Mouse (Mus musculus) ES-E14 (cell line): ENCODE measurements around the gene Sumf1. TPM values are rescaled to one million over a fixed set of nuclear protein-coding genes. Genes with fewer than 3 reads are reported as not detected.

Experiments
- DNase-seq: peaks from one replicate; pipeline ENCODE4 v3.0.0-alpha.2; 2013; ENCODE audit warnings: low read depth, low spot score
- H3K27ac ChIP-seq: 2 replicates; pipeline ENCODE4 v1.5.1; 2012; ENCODE audit warnings: low read depth, mild to moderate bottlenecking, low read length, moderate library complexity, mixed read lengths; ENCODE audit not compliant: poor library complexity, insufficient read depth, severe bottlenecking
- H3K36me3 ChIP-seq: 2 replicates; pipeline ENCODE4 v1.6.1; 2012; ENCODE audit warnings: mild to moderate bottlenecking, low read length, moderate library complexity, mixed read lengths; ENCODE audit not compliant: control insufficient read depth, poor library complexity, insufficient read depth, severe bottlenecking
- H3K4me1 ChIP-seq, 2 experiments: fragments of 150-350 bp in 1 of 2; sonication (generic) in 1 of 2; 2 replicates each; pipeline ENCODE4 v1.6.1; 2012; ENCODE audit warnings: low read length in 2 of 2, mild to moderate bottlenecking in 1 of 2, mixed read lengths in 1 of 2; ENCODE audit not compliant: control insufficient read depth in 2 of 2, insufficient read depth in 2 of 2, poor library complexity in 1 of 2
- H3K4me3 ChIP-seq, 2 experiments: fragments of 150-350 bp in 1 of 2; sonication (generic) in 1 of 2; 2 replicates each; pipeline ENCODE4 v1.5.1; 2012; ENCODE audit warnings: low read length in 2 of 2, low read depth in 1 of 2, mild to moderate bottlenecking in 1 of 2, mixed read lengths in 1 of 2; ENCODE audit not compliant: insufficient read depth in 1 of 2, poor library complexity in 1 of 2, severe bottlenecking in 1 of 2
- H3K9ac ChIP-seq: 2 replicates; pipeline ENCODE4 v1.6.1; 2012; ENCODE audit warnings: low read depth, mild to moderate bottlenecking, low read length, mixed read lengths; ENCODE audit not compliant: poor library complexity, insufficient read depth, severe bottlenecking
- H3K9me3 ChIP-seq: fragments of 150-350 bp; sonication (generic); 2 replicates; pipeline ENCODE4 v1.6.1; 2012; ENCODE audit warnings: low read depth, mild to moderate bottlenecking, low read length; ENCODE audit not compliant: control insufficient read depth, insufficient read depth
- CHD2 ChIP-seq: IDR thresholded peaks from 2 replicates; pipeline ENCODE4 v1.6.1; 2014; ENCODE audit warnings: mild to moderate bottlenecking, low read depth, low read length, inconsistent platforms
- HCFC1 ChIP-seq: IDR thresholded peaks from 2 replicates; pipeline ENCODE4 v1.6.1; 2012; ENCODE audit warnings: low read length, inconsistent platforms, borderline replicate concordance; ENCODE audit not compliant: insufficient read depth
- MAFK ChIP-seq: IDR thresholded peaks from 2 replicates; pipeline ENCODE4 v1.6.1; 2014; ENCODE audit warnings: mild to moderate bottlenecking, low read depth, low read length, inconsistent platforms; ENCODE audit not compliant: insufficient read depth
- ZC3H11A ChIP-seq: IDR thresholded peaks from 2 replicates; pipeline ENCODE4 v1.6.1; 2012; ENCODE audit warnings: low read depth, mild to moderate bottlenecking, inconsistent platforms, low read length, borderline replicate concordance
- ZNF384 ChIP-seq: IDR thresholded peaks from 2 replicates; pipeline ENCODE4 v1.6.1; 2012; ENCODE audit warnings: low read depth, low read length, inconsistent platforms
- in situ Hi-C, 2 experiments: fragments of 600-800 bp; cut with MboI; formaldehyde crosslinking; loops; one replicate each; pipeline ENCODE4 v1.15.1; 2025; ENCODE audit warnings: low sequenced_read_pairs in 2 of 2, inconsistent platforms in 1 of 2; ENCODE audit not compliant: unreplicated experiment in 2 of 2
- total RNA-seq: library from RNA; depleted of rRNA; stranded (reverse); fragments of 300-350 nt; gene quantifications from 2 replicates; pipeline ENCODE4 v1.2.3, GENCODE M21; 2012; rRNA removed

Gene Sumf1
- total RNA-seq, 1 experiment = 26.5 TPM

DNA sequence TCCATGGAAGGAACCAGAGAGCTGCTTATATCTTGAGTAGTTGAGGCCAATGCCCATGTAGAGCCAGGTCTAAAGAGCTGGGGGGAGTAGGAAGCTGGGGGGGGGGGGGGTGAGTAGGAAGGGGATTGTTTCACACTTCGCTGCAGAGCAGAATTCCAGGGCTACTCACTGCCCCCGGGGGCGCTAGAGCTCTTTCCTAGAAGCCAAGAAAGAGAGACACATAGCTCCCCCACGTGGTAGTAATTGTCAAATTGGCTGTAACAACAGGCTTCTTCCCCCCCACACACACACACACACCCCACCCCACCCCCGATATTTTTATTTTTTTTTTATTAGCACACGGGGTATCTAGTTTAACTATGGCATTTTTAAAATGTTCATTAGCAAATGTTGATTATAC lies 119.8 kb downstream of the Sumf1 start:
- Histone ChIP-seq H3K36me3 (no peaks in the 10 kb centered on the region), H3K9ac (peak overlapping the region; percentile 76), H3K4me1 (0 out of 4 replicates have a peak, but pooled peaks cover 0 to 2% of the 10 kb centered on the region in 2 experiments), H3K4me3 (peak overlapping the region; percentile 77 to 96), H3K9me3 (no peaks in the 10 kb centered on the region), H3K27ac (peak overlapping the region; percentile 63; the same call in 1 of the 2 replicates)
- peak; percentile 62 for DNase-seq
- TF ChIP-seq MAFK = no peak
- TF ChIP-seq ZC3H11A = peak; percentile 46; the same call in 1 of the 2 replicates
- TF ChIP-seq HCFC1 = no peak
- in situ Hi-C loops = loop anchor here in 1 of 2 experiments (25.0 kb wide), 1 partner anchor 1278 kb away; no protein-coding TSS in a partner anchor

DNA sequence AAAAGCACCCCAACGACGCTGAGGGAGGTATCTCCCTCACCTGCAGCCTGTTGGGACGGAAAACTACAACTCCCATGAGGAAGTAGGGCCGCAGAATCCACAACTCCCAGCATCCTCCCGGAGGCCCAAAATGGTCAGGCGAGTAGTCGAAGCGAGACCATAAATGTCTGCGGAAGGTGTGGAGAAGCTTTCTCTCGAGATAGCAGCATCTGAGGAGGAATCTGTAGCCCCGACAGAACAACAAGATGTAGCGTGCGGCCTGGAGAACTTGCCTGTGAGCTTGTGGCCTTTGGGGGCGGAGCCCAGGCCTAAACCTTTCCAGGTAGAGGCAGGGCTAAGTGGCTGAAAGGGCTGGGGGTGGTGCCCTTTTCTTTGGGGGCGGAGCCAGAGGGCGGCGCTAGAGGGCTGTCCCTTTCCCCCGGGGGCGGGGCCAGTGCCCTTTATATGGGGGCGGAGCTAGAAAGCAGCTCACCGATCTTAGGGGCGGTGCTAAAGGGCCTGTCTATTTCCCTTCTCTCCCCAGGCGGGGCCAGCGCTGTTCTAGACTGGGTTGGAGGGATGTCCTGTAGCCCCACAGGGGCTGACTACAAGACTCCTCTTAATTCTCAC lies 120.4 kb downstream of the Sumf1 start, which contains the start of gene Setmar:
TSS of gene Setmar (plus strand) at position 128 of the 609 bp plus-strand sequence.
- TF ChIP-seq ZNF384 = no peak
- TF ChIP-seq HCFC1 = peak; percentile 95
- H3K27ac ChIP-seq = peak within 1 kb of the TSS; percentile 88
- H3K4me1 ChIP-seq = no peaks in the 10 kb centered on the region
- no peaks in the 10 kb centered on the region for H3K36me3 ChIP-seq
- in situ Hi-C loops = loop anchor here in 1 of 2 experiments (25.0 kb wide), 1 partner anchor 1278 kb away; no protein-coding TSS in a partner anchor
- H3K4me3 ChIP-seq = peak within 1 kb of the TSS; percentile 89 to 96
- H3K9ac ChIP-seq = peak within 1 kb of the TSS; percentile 86
- DNase-seq = peak; percentile 88
- H3K9me3 ChIP-seq = no peaks in the 10 kb centered on the region

GRCm38 (mm10) chr6:108061121-108061520 lies 124.3 kb downstream of the Sumf1 start:
- in situ Hi-C loops = loop anchor here in 1 of 2 experiments (25.0 kb wide), 1 partner anchor 1274 kb away; no protein-coding TSS in a partner anchor
- H3K9me3 ChIP-seq = no peaks in the 10 kb centered on the region
- no peak for DNase-seq
- no peak for TF ChIP-seq CHD2
- TF ChIP-seq ZC3H11A = no peak
- TF ChIP-seq HCFC1 = no peak
- TF ChIP-seq ZNF384 = no peak
- TF ChIP-seq MAFK = no peak
- H3K9ac ChIP-seq = no peak overlapping the region
- H3K36me3 ChIP-seq = no peaks in the 10 kb centered on the region
- H3K27ac ChIP-seq = no peak overlapping the region
- no peaks in the 10 kb centered on the region for H3K4me1 ChIP-seq
- H3K4me3 ChIP-seq = no peak overlapping the region

DNA sequence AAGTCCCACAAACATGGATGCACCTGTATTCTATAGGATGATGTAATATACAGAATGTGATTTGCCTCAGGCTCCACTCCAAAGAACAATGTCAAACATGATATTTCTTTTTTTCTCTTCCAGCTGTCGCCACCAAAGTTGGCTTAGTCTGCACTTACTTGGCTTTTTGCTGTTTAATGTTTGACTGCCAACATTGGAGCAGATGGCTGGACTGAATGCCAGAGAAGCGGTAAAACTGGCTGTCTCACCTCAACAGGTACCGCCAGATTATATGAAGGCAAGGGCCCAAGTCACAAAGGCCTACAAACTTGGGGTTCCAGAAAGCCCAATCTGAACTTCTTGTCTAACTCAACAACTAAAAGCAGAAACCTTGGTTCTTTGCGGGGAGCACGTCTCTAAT lies 127.3 kb downstream of the Sumf1 start:
- Histone ChIP-seq H3K27ac (no peak overlapping the region), H3K36me3 (no peaks in the 10 kb centered on the region), H3K4me3 (no peak overlapping the region), H3K9me3 (no peaks in the 10 kb centered on the region), H3K4me1 (no peaks in the 10 kb centered on the region), H3K9ac (no peak overlapping the region)
- no peak for DNase-seq
- TF ChIP-seq ZC3H11A = no peak
- no peak for TF ChIP-seq CHD2
- in situ Hi-C loops = loop anchor here in 1 of 2 experiments (25.0 kb wide), 1 partner anchor 1271 kb away; no protein-coding TSS in a partner anchor

- no peak for TF ChIP-seq CHD2
- TF ChIP-seq ZC3H11A = no peak
- no peak for TF ChIP-seq MAFK
- no peak for TF ChIP-seq ZNF384
- no peak for TF ChIP-seq HCFC1
- no peak overlapping the region for H3K27ac ChIP-seq
- no peaks in the 10 kb centered on the region for H3K4me1 ChIP-seq
- H3K9ac ChIP-seq = no peak overlapping the region
- no peaks in the 10 kb centered on the region for H3K36me3 ChIP-seq
- DNase-seq = no peak
- no peak overlapping the region for H3K4me3 ChIP-seq
- in situ Hi-C loops = loop anchor here in 1 of 2 experiments (25.0 kb wide), 1 partner anchor 1270 kb away; no protein-coding TSS in a partner anchor
- H3K9me3 ChIP-seq = no peaks in the 10 kb centered on the region
Observed at GRCm38 (mm10) chr6:108057353-108057752, 128.0 kb downstream of the Sumf1 start.

Other genes with a start within 250 kb of the Sumf1 start
- 3.2 and 3.3 TPM in 2 replicates for gene Setmar, start 120.5 kb downstream of the Sumf1 start, total RNA-seq
- 52.8 and 87.9 TPM in 2 replicates for gene Itpr1, start 27.5 kb upstream of the Sumf1 start, total RNA-seq